Mouse (Mus musculus): ENCODE measurements around the gene Txlng. TPM values are rescaled to one million over a fixed set of nuclear protein-coding genes. Genes with fewer than 3 reads are reported as not detected.
"Not testable (repeated sequence)": the region's sequence is repeated elsewhere in the genome, so short reads cannot be mapped to it uniquely, and the experiment has no call there.

Txlng gene
- polyA plus RNA-seq, 1 experiment, result 7.6 TPM

GRCm38 (mm10) chrX:162845531-162845930 lies 16.3 kb upstream of the Txlng start:
- 94% methylated on average over 3 of the region's 3 CpGs for WGBS

GRCm38 (mm10) chrX:162844447-162845100 lies 15.3 kb upstream of the Txlng start:
- no peak for TF ChIP-seq POLR2A (IDR thresholded peaks at IDR 0.05; ENCODE audit: control insufficient read depth, extremely low read depth, insufficient read depth, low read length, poor library complexity)
- TF ChIP-seq CTCF (IDR thresholded peaks at IDR 0.05; ENCODE audit: borderline replicate concordance, control insufficient read depth, extremely low read depth, insufficient read depth, low read length, poor library complexity), result no peak

More at GRCm38 (mm10) chrX:162845531-162845930, 16.3 kb upstream of the Txlng start:
- no peaks in the 10 kb centered on the region for H3K36me3 ChIP-seq (ENCODE audit: control insufficient read depth, insufficient read depth, low read length)
- H3K27ac ChIP-seq (ENCODE audit: control insufficient read depth, insufficient read depth, low read length), result no peak overlapping the region
- H3K4me3 ChIP-seq (ENCODE audit: control insufficient read depth, insufficient read depth, low read length), result no peak overlapping the region
- no peaks in the 10 kb centered on the region for H3K27me3 ChIP-seq (ENCODE audit: control insufficient read depth, insufficient read depth, low read length)
- TF ChIP-seq POLR2A (IDR thresholded peaks at IDR 0.05; ENCODE audit: control insufficient read depth, extremely low read depth, insufficient read depth, low read length, poor library complexity) (no peak), CTCF (IDR thresholded peaks at IDR 0.05; ENCODE audit: borderline replicate concordance, control insufficient read depth, extremely low read depth, insufficient read depth, low read length, poor library complexity) (no peak)
- H3K4me1 ChIP-seq (replicated peaks; ENCODE audit: control insufficient read depth, insufficient read depth, low read length), result no peaks in the 10 kb centered on the region; the same call in 1 of the 2 replicates
- DNase-seq, result no peak

GRCm38 (mm10) chrX:162832101-162832500 lies 2.8 kb upstream of the Txlng start:
- no peak for TF ChIP-seq CTCF (IDR thresholded peaks at IDR 0.05; ENCODE audit: borderline replicate concordance, control insufficient read depth, extremely low read depth, insufficient read depth, low read length, poor library complexity)
- no peak for TF ChIP-seq POLR2A (IDR thresholded peaks at IDR 0.05; ENCODE audit: control insufficient read depth, extremely low read depth, insufficient read depth, low read length, poor library complexity)
- DNase-seq, result no peak
- no peaks in the 10 kb centered on the region for H3K36me3 ChIP-seq (ENCODE audit: control insufficient read depth, insufficient read depth, low read length)
- H3K4me3 ChIP-seq (ENCODE audit: control insufficient read depth, insufficient read depth, low read length), result no peak overlapping the region
- peak overlapping the region; percentile 43 for H3K27ac ChIP-seq (ENCODE audit: control insufficient read depth, insufficient read depth, low read length)
- no peaks in the 10 kb centered on the region for H3K4me1 ChIP-seq (replicated peaks; ENCODE audit: control insufficient read depth, insufficient read depth, low read length)
- 68% methylated on average over 3 of the region's 3 CpGs for WGBS
- H3K27me3 ChIP-seq (ENCODE audit: control insufficient read depth, insufficient read depth, low read length), result no peaks in the 10 kb centered on the region

More at GRCm38 (mm10) chrX:162844447-162845100, 15.3 kb upstream of the Txlng start:
- Histone ChIP-seq H3K4me1 (replicated peaks; ENCODE audit: control insufficient read depth, insufficient read depth, low read length) (no peaks in the 10 kb centered on the region; the same call in 1 of the 2 replicates), H3K4me3 (ENCODE audit: control insufficient read depth, insufficient read depth, low read length) (no peak overlapping the region), H3K27ac (ENCODE audit: control insufficient read depth, insufficient read depth, low read length) (no peak overlapping the region), H3K36me3 (ENCODE audit: control insufficient read depth, insufficient read depth, low read length) (no peaks in the 10 kb centered on the region), H3K27me3 (ENCODE audit: control insufficient read depth, insufficient read depth, low read length) (no peaks in the 10 kb centered on the region)
- DNase-seq, result no peak
- 90% methylated on average over 8 of the region's 8 CpGs for whole genome bisulfite sequencing

GRCm38 (mm10) chrX:162831542-162831941 lies 2.3 kb upstream of the Txlng start:
- H3K36me3 ChIP-seq (ENCODE audit: control insufficient read depth, insufficient read depth, low read length), result no peaks in the 10 kb centered on the region
- H3K27ac ChIP-seq (ENCODE audit: control insufficient read depth, insufficient read depth, low read length), result no peak overlapping the region; the same call in 1 of the 2 replicates
- no peak for DNase-seq
- WGBS, result 100% methylated on average over 1 of the region's 1 CpGs
- no peak for TF ChIP-seq POLR2A (IDR thresholded peaks at IDR 0.05; ENCODE audit: control insufficient read depth, extremely low read depth, insufficient read depth, low read length, poor library complexity)
- no peak for TF ChIP-seq CTCF (IDR thresholded peaks at IDR 0.05; ENCODE audit: borderline replicate concordance, control insufficient read depth, extremely low read depth, insufficient read depth, low read length, poor library complexity)
- no peak overlapping the region for H3K4me3 ChIP-seq (ENCODE audit: control insufficient read depth, insufficient read depth, low read length)
- no peaks in the 10 kb centered on the region for H3K4me1 ChIP-seq (replicated peaks; ENCODE audit: control insufficient read depth, insufficient read depth, low read length)
- no peaks in the 10 kb centered on the region for H3K27me3 ChIP-seq (ENCODE audit: control insufficient read depth, insufficient read depth, low read length)

- Histone ChIP-seq H3K4me3 (ENCODE audit: control insufficient read depth, insufficient read depth, low read length) (no peak overlapping the region), H3K27ac (ENCODE audit: control insufficient read depth, insufficient read depth, low read length) (no peak overlapping the region), H3K27me3 (ENCODE audit: control insufficient read depth, insufficient read depth, low read length) (no peaks in the 10 kb centered on the region), H3K4me1 (replicated peaks; ENCODE audit: control insufficient read depth, insufficient read depth, low read length) (no peaks in the 10 kb centered on the region), H3K36me3 (ENCODE audit: control insufficient read depth, insufficient read depth, low read length) (no peaks in the 10 kb centered on the region)
- TF ChIP-seq CTCF (IDR thresholded peaks at IDR 0.05; ENCODE audit: borderline replicate concordance, control insufficient read depth, extremely low read depth, insufficient read depth, low read length, poor library complexity) (no peak), POLR2A (IDR thresholded peaks at IDR 0.05; ENCODE audit: control insufficient read depth, extremely low read depth, insufficient read depth, low read length, poor library complexity) (no peak)
- 20% methylated on average over 1 of the region's 1 CpGs for WGBS
- no peak for DNase-seq
Measured at GRCm38 (mm10) chrX:162831036-162831435, 1.8 kb upstream of the Txlng start.

- H3K27me3 ChIP-seq (ENCODE audit: control insufficient read depth, insufficient read depth, low read length); H3K36me3 ChIP-seq (ENCODE audit: control insufficient read depth, insufficient read depth, low read length); H3K4me1 ChIP-seq (replicated peaks; ENCODE audit: control insufficient read depth, insufficient read depth, low read length); H3K4me3 ChIP-seq (ENCODE audit: control insufficient read depth, insufficient read depth, low read length); H3K27ac ChIP-seq (ENCODE audit: control insufficient read depth, insufficient read depth, low read length); DNase-seq: not testable (repeated sequence)
- WGBS, result 7% methylated on average over 2 of the region's 2 CpGs
Measured at GRCm38 (mm10) chrX:162830313-162830712, 1.1 kb upstream of the Txlng start.

GRCm38 (mm10) chrX:162829741-162830140 lies 487 bp upstream of the Txlng start:
- Histone ChIP-seq H3K4me3 (ENCODE audit: control insufficient read depth, insufficient read depth, low read length) (peak overlapping the region; percentile 99), H3K27me3 (ENCODE audit: control insufficient read depth, insufficient read depth, low read length) (no peaks in the 10 kb centered on the region), H3K4me1 (replicated peaks; ENCODE audit: control insufficient read depth, insufficient read depth, low read length) (no peaks in the 10 kb centered on the region), H3K27ac (ENCODE audit: control insufficient read depth, insufficient read depth, low read length) (peak overlapping the region; percentile 53), H3K36me3 (ENCODE audit: control insufficient read depth, insufficient read depth, low read length) (no peaks in the 10 kb centered on the region)
- 22% methylated on average over 5 of the region's 5 CpGs for WGBS
- TF ChIP-seq CTCF (IDR thresholded peaks at IDR 0.05; ENCODE audit: borderline replicate concordance, control insufficient read depth, extremely low read depth, insufficient read depth, low read length, poor library complexity), result no peak
- TF ChIP-seq POLR2A (IDR thresholded peaks at IDR 0.05; ENCODE audit: control insufficient read depth, extremely low read depth, insufficient read depth, low read length, poor library complexity), result no peak
- DNase-seq, result peak; percentile 1
